Mouse (Mus musculus): ENCODE measurements around the gene Pbxip1.
A peak's percentile ranks its signal among the peaks of the same experiment; 100 is the strongest.

Pbxip1 gene

DNA sequence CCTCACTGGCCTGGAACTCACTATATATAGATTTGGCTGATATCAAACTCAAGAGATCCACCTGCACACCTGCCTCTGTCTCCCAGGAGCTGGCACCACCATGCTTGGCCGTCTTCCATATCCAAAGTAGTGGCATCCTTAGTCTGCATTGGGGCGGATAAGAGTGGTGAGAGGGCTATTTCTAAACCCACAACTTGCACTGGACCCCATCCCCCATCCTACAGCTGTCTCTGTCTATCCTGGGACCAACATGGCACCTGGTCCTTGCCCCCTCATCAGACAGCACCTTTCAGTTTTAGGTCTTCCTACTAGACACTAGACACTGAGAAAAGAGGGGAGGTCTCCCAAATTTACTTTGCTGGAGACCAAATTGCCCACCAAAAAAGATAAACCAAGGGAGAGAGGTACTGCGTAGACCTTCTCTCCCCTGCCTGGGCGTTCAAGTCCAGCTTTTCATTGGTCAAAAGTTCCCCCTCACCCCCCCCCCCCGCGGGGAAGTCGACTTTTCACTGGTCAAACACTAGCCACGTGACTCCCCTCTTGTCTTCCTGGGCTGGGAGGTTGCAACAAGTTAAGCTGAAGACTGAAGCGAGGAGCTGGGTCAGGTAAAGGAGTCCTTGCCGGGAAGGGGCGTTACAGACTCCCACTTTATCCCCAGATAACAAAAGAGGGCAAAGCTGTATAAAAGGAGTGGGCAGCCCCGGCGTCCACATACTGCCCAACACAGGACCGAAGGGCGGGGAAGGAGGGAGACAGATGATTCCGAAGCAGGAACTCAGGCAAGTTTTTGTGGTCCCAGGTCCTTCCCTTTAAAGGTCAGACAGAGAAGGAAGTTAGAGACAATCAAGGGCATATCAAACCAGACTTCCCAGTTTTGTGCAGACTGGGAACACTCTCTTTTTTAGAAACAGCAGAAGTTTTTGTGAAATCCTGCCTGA is at the start of gene Pbxip1:
Gene Pbxip1 (plus strand): TSS at position 531 of the 938 bp plus-strand sequence.
- DNase-seq (ENCODE audit: low read depth, low spot score): peak; percentile 94

DNA sequence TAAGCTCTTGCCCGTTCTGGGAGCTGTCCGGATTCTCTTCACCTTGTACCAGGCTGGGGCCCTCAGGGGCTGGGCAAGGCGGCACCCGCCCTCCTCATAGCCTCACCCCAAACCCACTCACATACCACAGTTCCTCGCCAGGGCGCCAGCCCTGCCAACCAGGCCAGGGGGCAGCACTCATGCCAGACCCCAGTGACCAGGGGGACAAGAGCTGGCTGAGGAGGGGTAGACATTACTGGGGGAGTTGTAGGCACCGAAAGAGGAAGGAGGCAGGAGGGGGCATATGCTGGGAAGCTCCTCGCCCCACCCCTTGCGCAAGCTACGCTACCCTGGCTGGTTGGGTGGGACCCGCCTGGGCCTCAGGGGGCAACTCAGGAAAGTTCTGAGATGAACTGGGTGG is 48.9 kb upstream of the Pbxip1 start:
- no peak for DNase-seq (ENCODE audit: low read depth, low spot score)

- DNase-seq (ENCODE audit: low read depth, low spot score): no peak
These were observed 48.2 kb upstream of the Pbxip1 start for GRCm38 (mm10) chr3:89388134-89388881.

- peak; percentile 62 for DNase-seq (ENCODE audit: low read depth, low spot score)
These were observed 47.4 kb upstream of the Pbxip1 start for GRCm38 (mm10) chr3:89388901-89389740.

- no peak for DNase-seq (ENCODE audit: low read depth, low spot score)
These were observed 46.4 kb upstream of the Pbxip1 start for GRCm38 (mm10) chr3:89390111-89390515.

DNA sequence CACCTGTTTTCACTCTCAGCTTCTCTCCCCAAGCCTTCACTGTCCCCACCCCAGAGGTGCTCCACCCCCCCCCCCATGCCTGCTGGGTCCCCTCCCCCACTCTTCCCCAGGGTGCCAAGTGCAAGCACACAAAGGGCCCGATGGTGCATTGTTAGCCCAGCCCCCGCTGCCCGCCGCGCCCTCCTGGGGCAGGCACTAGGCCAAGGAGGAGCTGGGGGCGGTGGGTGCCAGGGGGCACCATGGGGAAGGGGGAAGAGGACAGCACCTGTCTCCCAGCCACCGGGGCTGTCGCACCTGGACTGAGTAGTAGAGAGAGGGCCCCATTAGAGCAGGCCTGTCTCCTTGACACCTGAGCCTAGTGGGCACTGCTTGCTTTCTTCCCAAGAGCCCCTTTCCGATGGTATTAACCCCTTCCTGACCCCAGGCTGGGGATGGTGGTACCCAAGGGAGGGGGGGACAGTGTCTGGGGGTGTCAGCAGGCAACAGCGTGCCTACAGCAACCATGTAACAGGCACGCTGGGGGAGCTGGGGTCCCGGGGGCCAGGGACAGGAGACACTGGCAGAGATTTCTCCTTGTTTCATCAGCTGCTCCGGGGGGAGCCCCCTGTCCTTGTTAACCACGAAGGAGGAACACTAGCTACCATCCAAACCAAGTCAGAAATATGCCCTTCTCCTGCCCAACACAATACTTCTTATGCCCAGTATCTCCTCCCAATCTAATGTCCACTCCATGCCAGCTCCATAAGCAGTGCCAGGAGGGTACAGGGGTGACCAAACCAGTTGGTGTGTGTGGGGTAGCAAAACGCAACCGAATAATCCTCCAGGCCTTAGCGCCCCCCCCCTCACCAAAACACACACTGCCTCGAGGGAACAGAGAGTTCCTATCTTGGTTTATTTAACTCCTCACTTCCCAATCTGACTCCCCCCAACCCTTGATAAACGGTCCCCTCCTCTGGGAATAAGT is 45.5 kb upstream of the Pbxip1 start:
- DNase-seq (ENCODE audit: low read depth, low spot score): no peak

DNA sequence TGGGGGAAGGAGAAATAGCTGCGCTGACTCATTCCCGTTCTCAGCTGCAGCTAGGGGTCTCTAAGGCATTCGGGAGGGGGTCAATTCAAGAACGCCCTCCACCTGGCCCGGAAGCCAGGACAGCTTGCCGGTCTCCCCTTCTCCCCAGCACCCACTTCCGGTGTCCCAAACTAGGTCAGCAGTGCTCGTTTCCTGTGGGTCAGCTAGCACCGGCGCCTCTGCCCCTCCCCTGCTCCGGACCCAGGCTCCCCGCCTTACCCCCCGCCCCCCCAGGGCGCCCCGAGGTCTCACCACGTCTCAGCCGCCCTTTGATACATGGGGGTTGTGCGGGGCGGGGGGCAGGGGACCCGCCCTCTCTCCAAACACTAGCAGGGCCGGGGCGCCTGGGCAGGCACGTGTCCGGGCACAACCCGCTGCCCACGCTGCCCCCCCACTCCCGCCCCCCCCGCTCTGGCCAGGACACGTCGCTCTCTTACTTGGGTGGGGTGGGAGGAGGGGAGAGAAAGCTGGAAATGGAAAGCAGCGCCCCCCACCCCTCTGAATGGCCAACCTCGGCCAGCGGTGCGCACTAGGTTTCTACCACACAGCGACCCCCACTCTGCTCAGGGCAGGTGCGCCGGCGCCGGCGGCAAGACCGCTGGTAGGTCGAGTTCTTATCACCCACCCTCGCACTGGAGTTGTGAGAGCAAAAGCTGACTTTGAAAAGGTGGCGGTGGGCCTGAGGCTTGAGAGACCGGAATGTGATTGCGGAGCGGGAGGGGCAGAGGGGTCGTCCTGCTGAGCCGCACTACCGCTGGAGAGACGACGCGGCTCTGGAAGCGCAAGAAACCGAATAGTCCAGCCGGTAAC is 44.6 kb upstream of the Pbxip1 start:
- peak; percentile 51 for DNase-seq (ENCODE audit: low read depth, low spot score)

DNA sequence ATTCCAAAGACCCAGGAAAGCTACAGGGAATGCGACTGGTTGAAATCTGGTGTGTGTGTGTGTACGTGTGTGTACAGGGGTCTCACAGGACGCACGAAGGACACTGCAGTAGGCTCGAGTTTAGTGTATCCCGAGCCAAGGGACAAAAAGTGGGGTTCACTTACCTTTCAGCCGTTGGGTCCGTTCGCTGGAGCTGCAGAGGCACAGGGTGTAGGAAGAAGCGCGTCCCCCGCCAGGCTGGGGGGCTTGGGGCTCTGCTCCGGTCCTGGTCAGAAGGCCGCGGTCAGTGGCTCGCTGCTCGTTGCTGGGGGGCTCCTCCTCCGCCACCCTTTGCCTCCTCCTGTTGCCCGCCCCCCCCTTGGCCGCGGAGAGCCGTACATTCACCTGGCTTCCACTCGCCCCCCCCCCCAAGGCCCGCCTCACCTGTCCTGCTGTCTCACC is 43.6 kb upstream of the Pbxip1 start:
- DNase-seq (ENCODE audit: low read depth, low spot score): no peak

DNA sequence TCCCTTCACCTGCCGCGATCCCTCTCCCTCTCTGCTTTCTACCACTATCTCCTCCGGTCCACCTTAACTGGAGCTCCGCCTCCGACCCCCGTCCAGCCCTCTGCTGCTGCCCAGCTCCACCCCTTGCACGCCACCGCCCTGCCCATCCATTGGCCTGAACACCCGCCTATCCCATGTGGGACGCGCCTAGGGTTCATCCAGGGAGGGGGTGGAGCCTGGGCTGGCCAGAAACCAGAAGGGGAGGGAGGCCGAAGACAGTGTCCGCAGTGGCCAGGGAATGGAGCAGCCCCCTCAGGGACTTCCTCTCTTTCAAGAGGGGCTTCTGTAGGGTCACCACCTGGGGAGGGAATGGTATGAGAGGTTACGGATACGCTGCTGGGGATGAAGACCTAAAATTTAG is 42.9 kb upstream of the Pbxip1 start:
- DNase-seq (ENCODE audit: low read depth, low spot score): peak; percentile 99

DNA sequence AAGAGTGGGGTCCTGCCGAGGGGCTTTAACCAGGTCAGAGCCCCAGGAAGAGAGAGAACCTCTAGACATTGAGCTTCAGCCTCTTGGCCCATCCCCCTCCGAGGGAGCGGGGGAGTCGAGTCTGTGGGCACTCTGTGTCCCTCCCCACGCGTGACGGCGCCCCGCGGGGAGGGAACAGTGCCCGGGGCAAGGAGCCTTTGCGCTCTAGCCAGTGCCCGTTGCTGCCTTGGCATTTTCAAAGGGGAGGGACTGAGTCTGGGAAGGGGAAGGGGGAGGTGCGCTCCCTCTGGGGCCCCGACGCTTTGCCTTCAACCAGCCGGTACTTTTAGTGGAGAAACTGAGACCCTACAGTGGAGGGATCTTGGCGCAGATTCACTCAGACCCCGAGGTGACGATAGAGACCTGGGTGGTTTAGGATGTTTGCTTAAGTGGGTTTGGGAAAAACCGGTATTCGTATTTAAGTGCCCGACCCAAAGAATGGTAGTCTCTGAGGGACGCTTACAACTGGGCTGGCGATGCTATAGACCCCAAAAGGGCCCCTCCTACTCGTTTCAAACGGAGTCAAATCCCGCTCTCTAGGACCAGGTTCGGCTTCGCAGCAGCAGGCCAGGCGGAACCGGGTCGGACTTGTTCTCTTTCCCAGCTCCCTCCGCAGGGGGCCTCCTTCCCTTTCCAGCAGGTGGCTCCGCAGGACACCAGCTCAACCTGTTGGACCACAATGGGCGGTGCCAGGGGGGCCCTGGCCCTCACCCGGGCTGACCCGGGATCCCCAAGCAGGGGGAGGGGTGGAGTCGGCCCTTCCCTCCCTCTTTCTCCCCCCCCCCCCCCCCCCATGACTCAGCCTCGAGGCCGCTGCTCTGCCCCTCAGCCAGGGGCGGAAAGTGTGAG is 42.3 kb upstream of the Pbxip1 start, which contains the start of gene Zbtb7b:
Gene Zbtb7b (minus strand): TSS at position 771 of the 888 bp plus-strand sequence.
- DNase-seq (ENCODE audit: low read depth, low spot score): peak; percentile 85

DNA sequence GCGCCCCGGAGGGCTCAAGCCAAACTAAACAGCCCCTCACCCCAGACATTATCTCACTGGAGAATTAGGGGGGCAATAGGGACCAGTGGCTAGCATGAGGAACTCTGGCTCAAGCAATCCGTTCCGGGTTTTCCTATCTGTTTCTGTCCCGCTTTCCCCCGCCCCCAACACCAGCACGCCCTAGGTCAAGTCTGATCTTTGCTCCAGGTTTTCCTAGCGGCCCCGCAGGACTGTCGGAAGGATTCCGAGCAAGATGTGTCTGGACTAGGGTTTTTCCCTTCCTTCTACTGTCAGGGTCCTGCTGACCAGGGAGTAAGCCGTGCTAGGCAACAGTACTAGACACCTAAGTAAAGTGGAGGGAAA is 41.6 kb upstream of the Pbxip1 start:
- DNase-seq (ENCODE audit: low read depth, low spot score): peak; percentile 97

- DNase-seq (ENCODE audit: low read depth, low spot score): no peak
These were observed 41.1 kb upstream of the Pbxip1 start for GRCm38 (mm10) chr3:89395419-89395805.

- DNase-seq (ENCODE audit: low read depth, low spot score): peak; percentile 90
These were observed 40.5 kb upstream of the Pbxip1 start for GRCm38 (mm10) chr3:89395806-89396653.

DNA sequence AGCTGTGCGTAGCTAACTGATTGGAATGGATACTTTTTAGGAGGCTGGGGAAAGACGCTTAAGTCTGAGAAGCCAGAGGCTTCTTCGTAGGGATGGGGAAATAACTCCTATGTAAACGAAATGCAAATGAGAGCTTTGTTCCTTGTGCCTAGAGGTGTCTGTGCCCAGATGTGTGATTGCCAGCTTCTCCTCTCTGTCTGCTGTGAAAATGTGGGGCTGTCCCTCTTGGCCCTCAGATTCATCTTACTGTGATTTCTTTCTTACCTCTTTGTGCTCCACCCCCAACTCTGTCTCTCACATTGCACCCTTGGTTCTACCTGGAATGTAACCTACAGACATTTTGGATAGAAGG is 39.9 kb upstream of the Pbxip1 start:
- DNase-seq (ENCODE audit: low read depth, low spot score): no peak

DNA sequence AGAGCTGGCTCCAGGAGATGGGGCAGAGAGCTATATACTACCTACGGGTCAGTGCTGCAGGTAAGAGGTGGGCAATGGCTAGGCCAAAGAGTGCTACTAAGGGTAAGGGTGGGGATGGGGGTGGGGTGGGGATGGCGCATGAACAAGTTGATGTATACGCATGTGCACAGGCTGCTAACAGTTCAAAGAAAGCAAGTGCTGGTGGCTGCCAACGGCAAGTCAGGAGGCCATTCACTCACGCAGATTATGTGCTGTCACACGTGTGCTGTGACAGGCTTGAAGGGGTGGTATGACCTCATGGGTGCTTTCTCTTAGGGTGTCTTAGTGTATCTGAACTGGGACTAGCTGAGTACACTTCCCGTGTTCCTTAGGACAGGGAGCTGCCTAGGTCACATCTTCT is 35.2 kb upstream of the Pbxip1 start:
- no peak for DNase-seq (ENCODE audit: low read depth, low spot score)

GRCm38 (mm10) chr3:89402693-89403092 is 33.8 kb upstream of the Pbxip1 start, which contains the start of gene Lenep:
Gene Lenep (minus strand): TSS chr3:89402793.
- no peak for DNase-seq (ENCODE audit: low read depth, low spot score)

DNA sequence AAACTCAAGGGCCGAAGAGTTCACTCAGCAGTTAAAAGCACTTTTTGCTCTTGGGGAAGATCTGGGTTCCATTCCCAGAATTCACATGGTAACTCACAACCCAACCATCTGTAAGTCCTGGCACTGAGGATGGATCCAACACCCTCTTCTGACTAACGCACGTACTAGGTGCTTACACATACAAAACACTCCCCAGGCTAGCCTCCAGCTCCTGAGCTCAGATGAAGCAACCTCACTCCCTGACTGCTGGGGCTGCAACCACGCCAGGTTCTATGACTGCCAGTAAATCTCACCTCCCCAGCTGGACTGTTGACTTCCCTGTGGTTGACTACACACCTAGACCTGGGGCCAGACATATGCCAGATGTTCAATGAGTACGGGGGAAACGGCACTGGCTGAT is 29.6 kb upstream of the Pbxip1 start:
- DNase-seq (ENCODE audit: low read depth, low spot score): no peak

DNA sequence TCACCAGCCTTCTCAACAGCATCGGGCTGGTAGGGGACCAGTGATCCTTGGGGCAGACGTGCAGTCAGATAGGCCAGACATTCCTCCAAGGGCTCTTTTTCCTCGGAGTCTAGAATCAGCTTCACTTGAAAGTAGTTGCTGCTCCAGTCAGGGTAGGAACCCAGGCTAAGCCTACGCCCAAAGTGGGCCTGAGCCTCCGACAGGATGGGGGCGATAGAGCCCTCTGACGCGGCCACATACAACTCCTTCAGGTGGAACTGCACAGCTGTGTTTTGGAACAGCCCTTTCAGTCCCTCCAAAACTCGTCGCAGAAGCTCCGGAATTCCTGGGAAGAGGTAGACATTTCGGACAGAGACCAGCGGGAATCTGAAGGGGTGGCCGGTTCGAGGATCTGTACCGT is 28.1 kb upstream of the Pbxip1 start:
- DNase-seq (ENCODE audit: low read depth, low spot score): no peak
